Mouse (Mus musculus): ENCODE measurements at regions not wholly inside any gene's neighbourhood (a gene's known extent, or its start where the extent isn't known, plus 50 kb on each side); places are given as distances from the start of the nearest gene placed in this dataset.

DNA sequence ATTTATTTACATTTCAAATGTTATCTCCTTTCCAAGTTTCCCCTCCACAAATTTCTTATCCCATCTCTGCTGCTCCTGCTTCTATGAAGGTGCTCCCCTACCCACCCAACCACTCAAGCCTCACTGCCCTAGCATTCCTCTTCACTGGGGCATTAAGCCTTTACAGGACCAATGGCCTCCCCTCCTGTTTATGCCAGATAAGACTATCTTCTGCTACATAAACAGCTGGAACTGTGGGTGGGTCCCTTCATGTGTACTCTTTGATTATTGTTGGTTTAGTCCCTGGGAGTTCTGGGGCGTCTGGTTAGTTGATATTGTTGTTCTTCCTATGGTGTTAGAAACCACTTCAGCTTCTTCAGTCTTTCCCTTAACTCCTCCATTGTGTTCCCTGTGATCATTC is 1164.1 kb upstream of the Got2 start:
- no peak for DNase-seq

GRCm38 (mm10) chr8:97039778-97040177 is 1151.4 kb upstream of the Got2 start:
- no peak for DNase-seq

- DNase-seq: no peak
Measured at GRCm38 (mm10) chr8:97038854-97039253, 1150.5 kb upstream of the Got2 start.

GRCm38 (mm10) chr8:97032188-97032587 is 1143.8 kb upstream of the Got2 start:
- DNase-seq: no peak

GRCm38 (mm10) chr8:97015571-97015970 is 1127.2 kb upstream of the Got2 start:
- no peak for DNase-seq

- peak; percentile 4 for DNase-seq
Measured at GRCm38 (mm10) chr8:97004131-97004530, 1115.8 kb upstream of the Got2 start.

DNA sequence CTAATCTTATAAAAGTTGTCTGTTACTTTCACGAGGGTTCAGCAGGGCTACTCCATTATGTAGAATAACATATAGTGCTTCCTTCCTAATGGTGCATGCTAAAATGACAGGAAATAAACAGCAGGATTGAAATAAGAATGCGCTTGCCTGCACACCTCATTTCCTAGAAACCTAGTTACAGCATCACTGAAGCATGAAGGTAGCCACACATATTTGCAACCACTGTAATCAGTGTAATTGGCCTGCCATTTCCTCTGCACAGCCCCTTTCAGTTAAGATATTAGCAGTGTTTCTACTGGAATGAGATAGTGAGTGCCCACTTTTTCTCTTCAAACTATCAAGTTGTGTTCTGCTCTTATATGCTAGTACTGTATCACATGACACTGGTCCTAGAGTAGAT is 1094.8 kb upstream of the Got2 start:
- peak; percentile 12 for DNase-seq

All from retina, postnatal 1 day (tissue).